Mouse (Mus musculus): Measurements from ENCODE around the gene Atp2a2.

GRCm38 (mm10) chr5:122422071-122422964, 79.7 kb downstream of the Atp2a2 start:
- TF ChIP-seq CTCF (IDR thresholded peaks at IDR 0.05; ENCODE audit: borderline replicate concordance, insufficient read depth, low read depth, low read length) (no peak; the same call in 1 of the 2 replicates), POLR2A (IDR thresholded peaks at IDR 0.05; ENCODE audit: borderline replicate concordance, insufficient read depth, low read length) (peak; percentile 46; the same call in 1 of the 2 replicates)
